Mouse (Mus musculus): ENCODE data around the gene Josd2. TPM values are rescaled to one million over a fixed set of nuclear protein-coding genes. Genes with fewer than 3 reads are reported as not detected.

The Josd2 gene
- total and polyA plus RNA-seq, 2 experiments: 25.5 to 206 TPM

GRCm38 (mm10) chr7:44443268-44444173 lies 24.3 kb upstream of the Josd2 start:
- TF ChIP-seq POLR2A (IDR thresholded peaks at IDR 0.05; ENCODE audit: extremely low read depth, insufficient read depth, low read length) (no peak), CTCF (IDR thresholded peaks at IDR 0.05; ENCODE audit: low read depth, low read length) (no peak)
- Histone ChIP-seq H3K36me3 (ENCODE audit: control insufficient read depth, insufficient read depth, low read length) (no peaks in the 10 kb centered on the region), H3K9ac (ENCODE audit: low read depth, low read length) (no peak overlapping the region), H3K27me3 (ENCODE audit: control insufficient read depth, insufficient read depth, low read length) (peaks cover 20% of the 10 kb centered on the region), H3K27ac (replicated peaks; ENCODE audit: insufficient read depth, low read depth, low read length) (no peak overlapping the region), H3K4me1 (ENCODE audit: control insufficient read depth, insufficient read depth, low read length) (no peaks in the 10 kb centered on the region), H3K4me3 (ENCODE audit: insufficient read depth, low read depth, low read length) (no peak overlapping the region), H3K79me2 (ENCODE audit: control insufficient read depth, insufficient read depth, low read length) (no peaks in the 10 kb centered on the region)
- DNase-seq (ENCODE audit: extremely low read depth, low read depth, low spot score): no peak
- WGBS: 9% methylated on average over 20 of the region's 20 CpGs

GRCm38 (mm10) chr7:44444886-44445527 lies 22.8 kb upstream of the Josd2 start:
- Histone ChIP-seq H3K4me1 (ENCODE audit: control insufficient read depth, insufficient read depth, low read length) (no peaks in the 10 kb centered on the region), H3K27ac (replicated peaks; ENCODE audit: insufficient read depth, low read depth, low read length) (no peak overlapping the region), H3K4me3 (ENCODE audit: insufficient read depth, low read depth, low read length) (no peak overlapping the region), H3K27me3 (ENCODE audit: control insufficient read depth, insufficient read depth, low read length) (peaks cover 20% of the 10 kb centered on the region), H3K36me3 (ENCODE audit: control insufficient read depth, insufficient read depth, low read length) (no peaks in the 10 kb centered on the region), H3K79me2 (ENCODE audit: control insufficient read depth, insufficient read depth, low read length) (no peaks in the 10 kb centered on the region), H3K9ac (ENCODE audit: low read depth, low read length) (no peak overlapping the region)
- no peak for DNase-seq (ENCODE audit: extremely low read depth, low read depth, low spot score)
- WGBS: 7% methylated on average over 29 of the region's 29 CpGs
- TF ChIP-seq POLR2A (IDR thresholded peaks at IDR 0.05; ENCODE audit: extremely low read depth, insufficient read depth, low read length): no peak
- no peak for TF ChIP-seq CTCF (IDR thresholded peaks at IDR 0.05; ENCODE audit: low read depth, low read length)

- no peak overlapping the region for H3K27ac ChIP-seq (replicated peaks; ENCODE audit: insufficient read depth, low read depth, low read length)
- H3K79me2 ChIP-seq (ENCODE audit: control insufficient read depth, insufficient read depth, low read length): no peaks in the 10 kb centered on the region
- WGBS: 9% methylated on average over 7 of the region's 7 CpGs
- no peak for DNase-seq (ENCODE audit: extremely low read depth, low read depth, low spot score)
- H3K9ac ChIP-seq (ENCODE audit: low read depth, low read length): no peak overlapping the region
- H3K4me1 ChIP-seq (ENCODE audit: control insufficient read depth, insufficient read depth, low read length): no peaks in the 10 kb centered on the region
- no peaks in the 10 kb centered on the region for H3K36me3 ChIP-seq (ENCODE audit: control insufficient read depth, insufficient read depth, low read length)
- H3K4me3 ChIP-seq (ENCODE audit: insufficient read depth, low read depth, low read length): no peak overlapping the region
- TF ChIP-seq CTCF (IDR thresholded peaks at IDR 0.05; ENCODE audit: low read depth, low read length) (no peak), POLR2A (IDR thresholded peaks at IDR 0.05; ENCODE audit: extremely low read depth, insufficient read depth, low read length) (no peak)
- H3K27me3 ChIP-seq (ENCODE audit: control insufficient read depth, insufficient read depth, low read length): peaks cover 16% of the 10 kb centered on the region
These were observed 22.3 kb upstream of the Josd2 start for GRCm38 (mm10) chr7:44445528-44445923.

GRCm38 (mm10) chr7:44446070-44446855 lies 21.5 kb upstream of the Josd2 start:
- no peaks in the 10 kb centered on the region for H3K79me2 ChIP-seq (ENCODE audit: control insufficient read depth, insufficient read depth, low read length)
- DNase-seq (ENCODE audit: extremely low read depth, low read depth, low spot score): no peak
- no peaks in the 10 kb centered on the region for H3K36me3 ChIP-seq (ENCODE audit: control insufficient read depth, insufficient read depth, low read length)
- no peaks in the 10 kb centered on the region for H3K4me1 ChIP-seq (ENCODE audit: control insufficient read depth, insufficient read depth, low read length)
- 42% methylated on average over 12 of the region's 12 CpGs for WGBS
- no peak overlapping the region for H3K4me3 ChIP-seq (ENCODE audit: insufficient read depth, low read depth, low read length)
- no peak overlapping the region for H3K27ac ChIP-seq (replicated peaks; ENCODE audit: insufficient read depth, low read depth, low read length)
- H3K9ac ChIP-seq (ENCODE audit: low read depth, low read length): no peak overlapping the region
- H3K27me3 ChIP-seq (ENCODE audit: control insufficient read depth, insufficient read depth, low read length): peaks cover 15% of the 10 kb centered on the region
- TF ChIP-seq POLR2A (IDR thresholded peaks at IDR 0.05; ENCODE audit: extremely low read depth, insufficient read depth, low read length) (no peak), CTCF (IDR thresholded peaks at IDR 0.05; ENCODE audit: low read depth, low read length) (peak; percentile 31)

GRCm38 (mm10) chr7:44453256-44453655 lies 14.5 kb upstream of the Josd2 start:
- H3K4me3 ChIP-seq (ENCODE audit: insufficient read depth, low read depth, low read length): no peak overlapping the region
- WGBS: 32% methylated on average over 3 of the region's 3 CpGs

More at GRCm38 (mm10) chr7:44453256-44453655, 14.5 kb upstream of the Josd2 start:
- TF ChIP-seq CTCF (IDR thresholded peaks at IDR 0.05; ENCODE audit: low read depth, low read length): no peak
- TF ChIP-seq POLR2A (IDR thresholded peaks at IDR 0.05; ENCODE audit: extremely low read depth, insufficient read depth, low read length): no peak
- H3K9ac ChIP-seq (ENCODE audit: low read depth, low read length): no peak overlapping the region
- no peaks in the 10 kb centered on the region for H3K79me2 ChIP-seq (ENCODE audit: control insufficient read depth, insufficient read depth, low read length)
- no peaks in the 10 kb centered on the region for H3K4me1 ChIP-seq (ENCODE audit: control insufficient read depth, insufficient read depth, low read length)
- no peaks in the 10 kb centered on the region for H3K36me3 ChIP-seq (ENCODE audit: control insufficient read depth, insufficient read depth, low read length)
- H3K27ac ChIP-seq (replicated peaks; ENCODE audit: insufficient read depth, low read depth, low read length): no peak overlapping the region
- no peaks in the 10 kb centered on the region for H3K27me3 ChIP-seq (ENCODE audit: control insufficient read depth, insufficient read depth, low read length)
- no peak for DNase-seq (ENCODE audit: extremely low read depth, low read depth, low spot score)
